Mouse (Mus musculus) stomach, postnatal 0 days (tissue): ENCODE data around the gene Baz2a.

ENCODE experiments used
- CTCF ChIP-seq: IDR thresholded peaks from 2 replicates; pipeline ENCODE4 v1.5.1; 2016; ENCODE audit warnings: antibody characterized with exemption, low read depth, mild to moderate bottlenecking, moderate library complexity
- EP300 ChIP-seq: optimal IDR thresholded peaks from 2 replicates; pipeline ENCODE3; 2016; ENCODE audit warnings: antibody characterized with exemption

DNA sequence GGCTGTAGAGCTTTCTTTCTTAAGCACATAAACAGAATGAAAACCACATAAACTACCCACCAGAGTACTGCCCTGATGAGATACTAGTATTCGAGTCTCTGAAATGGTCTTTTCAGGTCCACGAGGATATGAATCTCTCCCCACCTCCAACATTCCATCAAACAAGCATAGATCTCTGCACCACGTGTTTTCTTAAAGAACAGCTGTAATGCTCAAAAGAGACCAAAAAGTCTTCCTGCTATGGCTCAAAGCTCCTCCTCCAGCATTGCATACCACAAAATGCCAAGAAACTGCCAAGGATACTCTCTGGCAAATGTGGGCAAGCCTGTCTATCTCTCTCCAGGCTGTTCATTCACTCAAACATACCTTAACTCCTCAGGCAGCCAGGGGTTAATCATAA is 83.9 kb downstream of the Baz2a start:
- no peak for TF ChIP-seq EP300
- no peak for TF ChIP-seq CTCF
